Mouse (Mus musculus) kidney, adult 10 weeks (tissue): ENCODE results near the gene Slc22a4. TPM values are rescaled to one million over a fixed set of nuclear protein-coding genes. Genes with fewer than 3 reads are reported as not detected.

Experiments
- polyA plus RNA-seq: library from polyadenylated mRNA; stranded (reverse); fragments of 350-450 nt; fragmentation: Illumina TruSeq; extraction: RNeasy Lipid Tissue Mini Kit (QIAGEN cat#74804); gene quantifications from one replicate; pipeline ENCODE4 v1.2.3, GENCODE M21; 2014; ENCODE audit warnings: low read depth, low replicate concordance

Gene Slc22a4
- 28.3 TPM for polyA plus RNA-seq

GRCm38 (mm10) chr11:54028044-54028951, at the start of gene Slc22a4:
Slc22a4 (minus strand) TSS chr11:54028090.

GRCm38 (mm10) chr11:54068520-54069371, 40.9 kb upstream of the Slc22a4 start, which contains the start of gene Pdlim4:
Pdlim4 (minus strand) TSS chr11:54069014.

GRCm38 (mm10) chr11:53979788-53980621, 47.9 kb downstream of the Slc22a4 start, which contains the start of gene Slc22a21:
Slc22a21 (minus strand) TSS chr11:53980332.

Other genes with a start within 250 kb of the Slc22a4 start
- gene Gm12216, start 168.8 kb downstream of the Slc22a4 start, polyA plus RNA-seq = not detected
- 168 TPM for gene Slc22a5, start 136.4 kb downstream of the Slc22a4 start, polyA plus RNA-seq
- 3.0 TPM for gene Slc22a21, start 47.8 kb downstream of the Slc22a4 start, polyA plus RNA-seq
- 0.53 TPM for gene Pdlim4, start 40.9 kb upstream of the Slc22a4 start, polyA plus RNA-seq
- gene P4ha2, start 72.0 kb upstream of the Slc22a4 start, polyA plus RNA-seq = 3.1 TPM
- not detected for gene Csf2, start 221.6 kb upstream of the Slc22a4 start, polyA plus RNA-seq
- not detected for gene Il3, start 239.2 kb upstream of the Slc22a4 start, polyA plus RNA-seq